Mouse (Mus musculus): ENCODE results near the gene Adgrl4.

Gene Adgrl4

DNA sequence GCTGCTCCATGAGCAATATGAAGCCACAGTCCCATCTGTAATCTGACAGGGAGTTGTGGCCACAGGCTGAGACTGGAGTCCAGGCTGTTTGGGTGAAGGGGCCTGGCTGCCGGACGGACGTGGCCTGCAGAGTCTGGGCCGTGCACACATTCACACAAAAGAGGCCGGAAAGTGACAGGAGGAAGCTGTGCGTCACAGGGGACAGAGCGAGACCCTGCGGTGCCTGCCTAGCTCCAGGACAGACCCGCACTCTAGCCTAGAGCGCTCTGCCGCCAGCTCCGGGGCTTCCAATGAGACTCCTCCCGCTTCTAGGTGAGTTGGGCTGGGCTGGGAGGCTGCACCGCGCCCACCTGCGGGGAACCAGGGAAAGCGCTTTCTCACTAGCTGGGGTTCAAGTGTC lies at the start of gene Adgrl4:
Adgrl4 (plus strand) TSS at position 195 of the 400 bp plus-strand sequence.
- peak; percentile 67 to 84 for DNase-seq

GRCm38 (mm10) chr3:151390912-151391311 lies 46.8 kb upstream of the Adgrl4 start:
- no peak for DNase-seq

DNA sequence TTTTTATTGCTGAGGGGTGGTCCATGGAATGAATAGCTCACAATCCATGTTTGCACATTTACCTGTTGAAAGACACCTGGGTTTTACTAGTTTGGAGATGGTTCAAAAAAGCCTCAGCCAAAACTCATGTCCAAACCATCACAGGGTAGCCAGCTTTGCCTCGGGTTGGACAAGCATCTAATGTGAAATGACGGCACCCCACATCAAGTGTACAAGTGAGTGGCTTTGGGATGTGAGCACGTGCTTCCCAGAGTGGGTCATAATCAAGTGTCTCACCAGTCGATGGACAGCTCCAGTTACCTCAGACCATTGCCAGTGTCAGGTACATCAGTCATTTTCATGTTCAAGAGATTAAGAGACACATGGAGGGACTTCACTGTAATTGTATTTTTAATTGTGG lies 44.8 kb upstream of the Adgrl4 start:
- no peak for DNase-seq

DNA sequence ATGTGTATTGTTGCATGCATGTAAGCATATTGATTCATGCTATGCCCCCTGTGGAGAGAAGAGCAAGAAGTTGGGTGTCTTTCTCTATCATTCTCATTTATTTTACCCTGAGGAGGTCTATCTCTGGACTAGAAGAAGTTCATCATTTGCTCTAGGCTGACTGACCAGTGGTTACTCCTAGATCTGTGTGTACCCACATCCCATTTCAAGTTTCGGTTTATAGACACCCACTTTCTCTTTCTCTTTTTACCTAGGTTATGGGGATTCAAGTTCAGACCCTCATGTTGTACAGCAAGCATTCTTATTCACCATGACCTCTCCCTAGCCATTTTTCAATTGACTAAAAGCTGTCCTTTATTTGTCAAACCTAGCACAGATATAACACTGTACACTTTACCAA lies 44.4 kb upstream of the Adgrl4 start:
- no peak for DNase-seq

DNA sequence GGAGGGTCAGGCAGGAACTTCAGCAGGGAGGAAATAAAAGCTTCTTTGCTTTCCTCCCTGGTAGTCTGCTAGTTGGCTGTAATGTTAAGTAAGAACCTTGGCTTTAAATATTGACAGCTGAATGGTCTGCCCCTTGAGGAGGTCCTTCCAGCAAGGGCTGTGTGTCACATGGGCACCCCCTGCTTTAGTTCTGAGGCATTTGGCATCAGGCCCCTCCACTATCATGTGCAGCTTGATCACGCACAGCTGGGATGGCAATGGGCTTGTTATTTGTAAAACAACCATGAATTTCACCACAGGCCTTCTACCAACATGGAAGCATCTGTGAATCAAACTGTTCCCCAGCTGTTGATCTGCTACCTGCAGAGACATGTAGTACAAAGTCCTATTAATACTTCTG lies 38.4 kb upstream of the Adgrl4 start:
- no peak for DNase-seq

DNA sequence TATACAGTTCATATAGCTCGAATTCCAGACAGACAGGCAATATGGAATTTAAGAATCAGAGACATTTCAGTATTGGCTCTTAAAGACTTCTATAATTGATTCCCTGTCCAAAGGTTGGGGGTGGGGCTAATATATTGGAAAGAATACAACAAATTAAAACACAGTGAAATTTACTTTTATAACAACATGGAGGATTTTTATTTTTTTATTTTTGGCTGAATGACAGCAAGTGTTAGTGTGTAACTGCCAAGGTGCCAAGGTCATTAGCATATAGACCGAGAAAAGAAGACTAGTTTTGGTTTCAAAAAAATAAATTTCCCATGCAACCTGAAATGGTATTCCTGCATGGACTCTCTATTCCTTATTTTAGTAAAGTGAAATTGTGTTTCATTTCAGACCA lies 26.7 kb upstream of the Adgrl4 start:
- no peak for DNase-seq

DNA sequence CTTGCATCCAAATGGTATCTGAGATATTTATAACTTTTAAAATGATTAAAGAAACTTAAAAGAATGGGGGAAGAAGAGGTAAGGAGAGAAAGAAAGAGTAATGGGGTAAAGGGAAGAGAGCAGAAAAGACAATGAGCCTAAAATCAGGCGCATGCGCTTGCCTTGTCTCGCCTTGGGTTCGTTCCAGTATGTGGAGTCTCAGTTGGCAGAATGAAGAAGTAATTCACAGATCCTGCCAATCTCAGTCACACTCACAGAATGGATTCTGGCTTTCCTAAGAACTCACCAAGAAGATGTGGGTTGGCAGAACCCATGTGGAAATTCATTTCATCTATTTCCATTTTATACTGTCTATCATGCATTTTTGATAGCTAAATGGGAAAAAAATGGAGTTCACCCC lies 26.2 kb upstream of the Adgrl4 start:
- no peak for DNase-seq

DNA sequence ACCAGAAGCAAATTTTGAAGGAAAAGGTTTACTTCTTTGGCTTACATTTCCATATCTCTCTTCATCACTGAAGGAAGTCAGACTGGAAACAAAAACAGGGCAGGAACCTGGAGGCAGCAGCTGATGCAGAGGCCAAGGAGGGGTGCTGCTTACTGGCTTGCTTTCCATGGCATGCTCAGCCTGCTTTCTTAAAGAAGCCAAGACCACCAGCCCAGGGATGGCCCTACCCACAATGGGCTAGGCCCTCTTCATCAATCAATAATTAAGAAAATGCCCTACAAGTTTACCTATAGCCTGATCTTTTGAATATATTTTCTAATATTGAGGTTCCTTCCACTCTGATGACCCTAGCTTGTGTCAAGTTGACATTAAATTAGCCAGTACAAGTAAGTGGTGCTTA lies 20.8 kb upstream of the Adgrl4 start:
- no peak for DNase-seq

DNA sequence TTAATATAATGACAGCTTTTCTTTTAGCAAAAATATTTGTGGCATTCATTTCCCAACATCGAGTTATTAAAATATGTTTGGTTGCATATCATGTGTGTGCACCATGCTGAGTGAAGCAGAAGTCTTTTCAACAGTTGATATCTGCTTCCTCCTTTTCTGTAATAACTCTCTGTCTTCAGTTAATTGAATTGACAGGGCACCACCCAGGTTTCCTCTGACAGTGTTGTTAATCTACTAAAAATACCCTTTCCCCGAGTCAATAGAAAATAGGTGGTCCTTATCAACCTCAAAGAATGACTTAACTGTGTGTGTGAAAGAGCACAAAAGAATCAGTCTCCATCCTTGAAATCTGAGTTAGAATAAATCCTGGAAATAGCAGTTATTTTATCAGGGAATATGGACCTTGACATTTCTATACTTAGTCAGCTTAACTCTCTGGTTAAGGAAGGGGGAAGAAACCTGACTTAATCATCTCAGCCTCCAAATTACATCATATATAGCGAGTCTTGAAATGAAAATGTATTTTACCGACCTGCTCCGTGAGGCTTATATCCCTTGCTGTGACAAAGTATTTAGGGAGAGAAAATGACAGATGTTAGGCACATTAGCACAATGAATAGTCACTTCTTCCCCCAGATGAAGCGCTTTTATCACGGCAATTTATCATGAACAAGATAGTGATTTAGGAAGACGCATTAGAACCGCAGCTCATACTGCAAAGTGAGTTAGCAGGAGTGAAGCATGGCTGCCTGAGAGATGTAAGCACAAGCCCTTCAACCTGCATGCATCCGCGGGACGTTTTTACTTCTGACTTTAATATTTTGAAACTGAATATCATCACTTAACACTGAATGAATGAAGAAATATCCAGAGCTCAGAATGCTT lies 19.8 kb upstream of the Adgrl4 start:
- DNase-seq, result no peak

- peak in 1 of 2 experiments; percentile 42 for DNase-seq
These were observed 13.1 kb upstream of the Adgrl4 start for GRCm38 (mm10) chr3:151424326-151425207.

DNA sequence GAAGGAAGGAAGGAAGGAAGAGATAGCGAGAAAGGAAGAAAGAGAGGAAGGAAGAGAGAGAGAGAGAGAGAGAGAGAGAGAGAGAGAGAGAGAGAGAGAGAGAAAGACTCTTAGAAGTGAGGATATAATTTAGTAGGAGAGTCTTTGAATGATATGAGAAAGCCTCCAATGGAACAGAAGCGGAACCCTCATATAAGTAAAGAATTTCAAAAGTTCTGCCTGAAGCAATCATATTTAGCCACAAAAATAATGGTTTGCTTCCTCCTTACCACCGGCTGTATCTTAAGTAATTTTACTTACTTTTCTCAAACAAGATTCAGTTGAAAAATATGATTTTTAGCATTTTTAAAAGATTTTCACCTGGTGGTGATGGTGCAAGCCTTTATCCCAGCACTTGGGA lies 7.6 kb upstream of the Adgrl4 start:
- DNase-seq, result no peak

DNA sequence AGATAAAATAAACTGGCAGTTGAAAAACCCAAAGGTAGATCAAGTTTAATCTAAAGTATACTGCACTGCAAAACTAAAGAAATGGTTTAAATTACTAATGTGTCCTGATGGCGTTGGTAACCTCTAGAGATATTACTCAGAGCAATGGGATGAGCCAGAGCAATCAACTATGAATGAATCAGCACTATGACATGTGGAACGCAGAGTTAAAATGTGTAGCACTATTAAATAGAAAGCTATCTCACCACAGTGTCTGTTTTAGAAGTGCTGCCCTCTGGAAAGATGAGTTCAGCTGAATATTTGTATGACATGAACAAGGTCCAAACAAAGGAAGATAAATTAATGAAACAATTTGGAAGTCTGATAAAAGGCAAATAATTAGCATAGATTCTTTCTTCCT lies 6.2 kb upstream of the Adgrl4 start:
- DNase-seq, result no peak

- DNase-seq, result no peak
These were observed 677 bp downstream of the Adgrl4 start for GRCm38 (mm10) chr3:151438364-151438763.

DNA sequence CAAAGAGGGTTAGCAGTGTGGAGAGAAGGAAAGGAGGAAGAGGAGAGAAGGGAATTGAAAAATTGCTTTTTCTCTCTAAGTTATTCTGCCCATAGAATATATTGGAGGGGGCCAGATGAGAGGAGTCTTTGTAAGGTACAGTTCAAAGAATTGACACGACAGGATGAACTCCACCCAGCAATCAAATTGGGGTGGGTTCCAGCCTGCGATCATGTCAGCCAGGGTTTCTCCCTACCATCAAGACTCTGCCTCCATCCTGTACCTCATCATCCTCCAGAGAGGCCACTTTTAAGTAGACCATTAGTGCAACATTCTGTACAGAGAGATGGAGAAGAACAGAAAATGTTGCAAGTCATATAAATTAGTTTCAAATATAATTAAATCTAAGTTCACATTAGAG lies 2.3 kb downstream of the Adgrl4 start:
- DNase-seq, result peak in 1 of 2 experiments; percentile 46

DNA sequence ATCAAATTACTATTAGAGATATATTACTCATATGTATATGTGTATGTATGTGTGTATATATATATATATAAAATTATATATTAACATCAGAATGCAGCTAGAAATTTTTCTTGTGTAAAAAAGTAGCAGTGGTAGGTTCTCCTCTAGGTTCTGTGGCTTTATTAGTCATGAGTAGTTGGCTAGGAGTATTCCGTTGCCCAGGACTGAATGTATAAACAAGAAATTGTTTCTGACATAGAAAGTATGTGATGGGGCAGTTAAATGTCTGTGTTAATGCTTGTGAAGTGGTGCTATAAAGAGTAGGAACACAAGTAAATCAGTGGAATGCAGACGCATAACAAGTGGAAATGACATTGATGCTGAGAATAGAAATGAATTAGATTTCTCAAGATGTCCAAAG lies 4.3 kb downstream of the Adgrl4 start:
- no peak for DNase-seq

- DNase-seq, result peak in 1 of 2 experiments; percentile 56
These were observed 5.8 kb downstream of the Adgrl4 start for GRCm38 (mm10) chr3:151443486-151443885.

- no peak for DNase-seq
These were observed 6.6 kb downstream of the Adgrl4 start for GRCm38 (mm10) chr3:151444284-151444683.

DNA sequence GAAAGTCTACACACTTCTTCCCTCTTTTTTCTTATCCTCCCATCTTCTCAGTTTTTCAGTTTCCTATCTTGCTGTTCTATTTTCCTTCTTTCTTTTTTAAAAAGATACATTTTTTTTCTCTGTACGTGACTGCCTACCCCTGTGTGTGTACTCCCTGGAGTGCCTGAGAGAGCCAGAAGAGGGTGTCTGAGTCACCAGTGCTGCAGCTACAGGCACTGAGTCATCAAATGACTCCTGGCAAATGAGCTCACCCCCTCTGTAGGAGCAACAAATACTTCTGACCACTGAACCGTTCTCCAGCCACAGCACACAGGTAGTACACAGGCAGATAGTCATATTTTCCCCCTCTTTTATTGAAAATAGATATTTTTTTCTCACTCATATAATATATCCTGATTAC lies 8.2 kb downstream of the Adgrl4 start:
- no peak for DNase-seq

DNA sequence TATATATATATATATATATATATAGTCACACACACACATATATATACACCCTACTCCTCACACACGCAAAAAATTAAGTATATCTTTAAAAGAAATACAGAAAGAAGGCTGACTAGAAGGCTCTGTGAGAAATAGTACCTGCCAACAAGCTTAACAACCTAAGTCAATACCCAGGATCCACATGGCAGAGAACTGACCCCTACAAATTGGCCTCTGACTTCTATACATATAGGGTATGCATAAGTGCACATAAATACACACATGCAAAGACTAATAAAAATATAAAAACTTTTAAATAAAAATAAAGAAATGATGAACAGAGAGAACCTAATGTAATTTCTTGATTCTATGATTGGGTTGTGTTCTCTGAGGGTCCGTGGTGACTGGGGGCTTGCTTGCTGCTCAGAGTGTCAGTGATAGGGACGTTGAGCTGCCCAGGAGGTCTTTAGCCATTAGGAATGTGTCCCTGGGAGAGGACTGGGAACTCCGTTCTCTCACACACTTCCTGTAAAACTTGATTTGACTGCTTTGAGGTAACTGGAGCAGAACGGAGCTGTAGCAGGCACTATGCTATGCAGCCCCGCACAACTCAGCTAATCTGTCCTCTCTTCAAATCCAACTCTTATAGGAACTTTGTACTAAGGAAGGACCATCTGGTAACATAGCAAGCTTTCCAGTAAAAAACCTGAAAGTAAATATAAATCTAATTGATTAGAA lies 17.5 kb downstream of the Adgrl4 start:
- DNase-seq, result no peak

DNA sequence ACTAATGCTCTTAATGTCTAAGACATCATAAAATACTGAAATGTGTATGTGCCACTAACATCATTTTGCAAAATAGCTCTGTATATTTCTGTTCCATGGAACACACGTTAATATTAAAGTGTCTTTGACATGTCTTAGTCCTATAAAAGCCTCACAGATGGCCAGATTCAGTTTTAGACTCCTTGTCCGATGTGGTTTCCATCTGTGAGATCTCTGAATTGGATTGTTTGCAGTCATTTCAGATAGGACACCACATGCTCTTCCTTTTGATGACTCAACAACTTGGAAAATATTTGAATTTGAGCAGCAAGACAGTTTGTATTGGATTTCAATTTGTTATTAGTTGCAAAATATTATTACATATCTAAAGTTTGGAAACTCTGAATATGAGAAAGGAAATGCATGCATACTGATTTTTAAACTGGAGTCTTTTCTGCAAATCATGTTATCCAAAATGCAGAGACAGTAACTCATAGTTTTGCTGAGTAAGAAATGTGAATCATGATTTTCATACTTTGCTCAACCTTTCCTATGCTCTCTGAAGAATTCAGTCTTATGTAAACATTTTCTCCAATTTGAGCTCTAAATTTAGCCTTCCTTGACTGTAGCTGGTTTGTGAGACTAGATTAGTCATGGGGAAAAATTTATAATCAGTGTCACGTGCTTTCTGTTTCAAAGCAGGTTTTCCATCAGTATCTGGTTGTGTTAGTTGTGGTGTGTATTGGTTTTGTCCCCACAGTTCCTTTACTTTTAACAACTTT lies 21.9 kb downstream of the Adgrl4 start:
- DNase-seq, result no peak

- no peak for DNase-seq
These were observed 27.5 kb downstream of the Adgrl4 start for GRCm38 (mm10) chr3:151465215-151465614.

- no peak for DNase-seq
These were observed 51.2 kb downstream of the Adgrl4 start for GRCm38 (mm10) chr3:151488853-151489252.

Data from kidney, postnatal 25 days (tissue).